Comparison of ENCODE assay signal across 18 mouse cellular contexts in genomic region chr7:144589508-144589907, GRCm38 (mm10). TPM values are rescaled to one million over a fixed set of nuclear protein-coding genes. Genes with fewer than 3 reads are reported as not detected.
A peak's percentile ranks its signal among the peaks of the same experiment; 100 is the strongest.
DNase-seq lines count a peak whose midpoint lies in the region; ATAC-seq and TF ChIP-seq lines count a peak whose summit lies in the region.
"Had no signal": no experiment of that assay in that cellular context is flagged by ENCODE, and none has a peak within 500 bp of the region (broad histone marks: within the 10 kb centered on the region; RNA-seq: fewer than 3 reads in every experiment).

No protein-coding gene starts in this region.

- no peaks in the 10 kb centered on the region for H3K79me2 ChIP-seq in CH12.LX (replicated peaks; ENCODE audit: control insufficient read depth, extremely low read depth, insufficient read depth, poor library complexity, severe bottlenecking)

- no peak overlapping the region for H3K4me3 ChIP-seq in layer of hippocampus, adult 2 months
- H3K4me3 ChIP-seq in CH12.LX (replicated peaks in 1 of 3; ENCODE audit: low read depth in 2 of 3, low read length in 2 of 3, poor library complexity in 1 of 3): no peak overlapping the region
- no peak overlapping the region for H3K4me3 ChIP-seq in hindbrain, postnatal 0 days (ENCODE audit: low read length)
- H3K4me3 ChIP-seq in heart, embryonic 12.5 days: no peak overlapping the region
- H3K4me3 ChIP-seq: erythroblast, embryonic 14.5 days; heart, embryonic 15.5 days; limb, embryonic 10.5 days; liver, embryonic 15.5 days; neural tube, embryonic 13.5 days had no signal

- dilution Hi-C loops in CH12.LX (cut with MboI; ENCODE audit: extremely low pct_ligation_motif_present, extremely low pct_unique_long_range_greater_than_20kb, low sequenced_read_pairs): no loop called here

- no peaks in the 10 kb centered on the region for H3K4me1 ChIP-seq in CH12.LX (ENCODE audit: control insufficient read depth in 1 of 2, insufficient read depth in 2 of 2)
- H3K4me1 ChIP-seq in hindbrain, postnatal 0 days (ENCODE audit: insufficient read depth, low read length): no peaks in the 10 kb centered on the region
- H3K4me1 ChIP-seq in heart, embryonic 12.5 days (replicated peaks): no peaks in the 10 kb centered on the region
- H3K4me1 ChIP-seq: heart, embryonic 15.5 days; limb, embryonic 10.5 days; liver, embryonic 15.5 days; neural tube, embryonic 13.5 days had no signal

- peak; percentile 9 for TF ChIP-seq RAD21 in CH12.LX (IDR thresholded peaks at IDR 0.05; ENCODE audit: low read depth, low read length)

- in situ Hi-C loops in CH12.LX (cut with MboI; ENCODE audit: low pct_ligation_motif_present, low pct_unique_long_range_greater_than_20kb, low sequenced_read_pairs): loop anchor here (10.0 to 25.0 kb wide), 2 partner anchors 305 to 377 kb away; partner anchors contain the start of gene Fgf15

- ATAC-seq in hindbrain, postnatal 0 days: peak; percentile 36; the same call in 1 of the 2 replicates
- no peak for ATAC-seq in heart, embryonic 12.5 days (ENCODE audit: insufficient number of reproducible peaks, low FRiP score)
- ATAC-seq: activated CD4-positive, CD25-positive, alpha-beta regulatory T cell, adult 4 months had no signal

- no peak for DNase-seq in layer of hippocampus, adult 2 months (ENCODE audit: low spot score in 2 of 2)
- DNase-seq in layer of hippocampus, adult 8-10 months (ENCODE audit: low spot score in 2 of 2): no peak
- no peak for DNase-seq in CH12.LX (ENCODE audit: extremely low read depth)
- DNase-seq in brain, adult 2 months (ENCODE audit: low read depth, low spot score): peak; percentile 36
- peak; percentile 68 for DNase-seq in hindbrain, postnatal 0 days (ENCODE audit: low spot score)
- no peak for DNase-seq in adrenal gland, postnatal 36 days
- DNase-seq: cerebellum, postnatal 14 days; gastrocnemius, postnatal 10 days; kidney, adult 8-10 months; right cerebral cortex, postnatal 14 days had no signal

- 74% methylated on average over 3 of the region's 3 CpGs for WGBS in hindbrain, postnatal 0 days
- 87% methylated on average over 3 of the region's 3 CpGs for WGBS in heart, embryonic 12.5 days

- TF ChIP-seq CTCF in layer of hippocampus, adult 2 months (conservative IDR thresholded peaks at IDR 0.05): peak; percentile 66
- peak in 1 of 2 experiments; percentile 36; a peak in 1 of 4 replicates for TF ChIP-seq CTCF in CH12.LX (conservative IDR thresholded peaks at IDR 0.05 in 1 of 2, IDR thresholded peaks at IDR 0.05 in 1 of 2; ENCODE audit: low read depth in 2 of 2, low read length in 2 of 2)
- TF ChIP-seq CTCF in hindbrain, postnatal 0 days (IDR thresholded peaks at IDR 0.05; ENCODE audit: low read depth): peak; percentile 58

- no peaks in the 10 kb centered on the region for H3K9me3 ChIP-seq in CH12.LX (replicated peaks; ENCODE audit: low read length)
- H3K9me3 ChIP-seq in hindbrain, postnatal 0 days (ENCODE audit: low read length): no peaks in the 10 kb centered on the region
- no peaks in the 10 kb centered on the region for H3K9me3 ChIP-seq in heart, embryonic 12.5 days (replicated peaks)
- H3K9me3 ChIP-seq: G1E; heart, embryonic 15.5 days; limb, embryonic 10.5 days; liver, embryonic 15.5 days; neural tube, embryonic 13.5 days had no signal

- no peak for TF ChIP-seq POLR2A in CH12.LX (IDR thresholded peaks at IDR 0.05; ENCODE audit: low read depth, low read length)

- TF ChIP-seq EP300 in CH12.LX (IDR thresholded peaks at IDR 0.05; ENCODE audit: low read length): no peak

- H3K9ac ChIP-seq in CH12.LX (ENCODE audit: insufficient read depth, low read depth): no peak overlapping the region
- H3K9ac ChIP-seq in hindbrain, postnatal 0 days (replicated peaks; ENCODE audit: low read length): no peak overlapping the region
- no peak overlapping the region for H3K9ac ChIP-seq in heart, embryonic 12.5 days
- H3K9ac ChIP-seq: heart, embryonic 15.5 days; liver, embryonic 15.5 days; neural tube, embryonic 13.5 days had no signal

- no peaks in the 10 kb centered on the region for H3K36me3 ChIP-seq in CH12.LX (replicated peaks in 1 of 2; ENCODE audit: control insufficient read depth in 1 of 2, insufficient read depth in 1 of 2, low read length in 1 of 2)
- no peaks in the 10 kb centered on the region for H3K36me3 ChIP-seq in hindbrain, postnatal 0 days (ENCODE audit: insufficient read depth, low read length)
- no peaks in the 10 kb centered on the region for H3K36me3 ChIP-seq in heart, embryonic 12.5 days
- H3K36me3 ChIP-seq: heart, embryonic 15.5 days; limb, embryonic 10.5 days; liver, embryonic 15.5 days; neural tube, embryonic 13.5 days had no signal

- no peak overlapping the region for H3K4me2 ChIP-seq in CH12.LX (ENCODE audit: insufficient read depth, low read depth, poor library complexity, severe bottlenecking)
- no peak overlapping the region for H3K4me2 ChIP-seq in hindbrain, postnatal 0 days (ENCODE audit: low read depth, low read length)
- H3K4me2 ChIP-seq in heart, embryonic 12.5 days: no peak overlapping the region
- H3K4me2 ChIP-seq: heart, embryonic 15.5 days; liver, embryonic 15.5 days; neural tube, embryonic 13.5 days had no signal

- H3K27me3 ChIP-seq in CH12.LX (replicated peaks): peaks cover 81% of the 10 kb centered on the region
- no peaks in the 10 kb centered on the region; the same call in 1 of the 2 replicates for H3K27me3 ChIP-seq in hindbrain, postnatal 0 days (ENCODE audit: insufficient read depth, low read length)
- H3K27me3 ChIP-seq in heart, embryonic 12.5 days (replicated peaks): peaks cover 10% of the 10 kb centered on the region; the same call in 1 of the 2 replicates

- no peak overlapping the region for H3K27ac ChIP-seq in layer of hippocampus, adult 2 months
- H3K27ac ChIP-seq in CH12.LX (ENCODE audit: insufficient read depth, low read depth): no peak overlapping the region
- no peak overlapping the region for H3K27ac ChIP-seq in hindbrain, postnatal 0 days
- no peak overlapping the region for H3K27ac ChIP-seq in heart, embryonic 12.5 days (ENCODE audit: poor library complexity, severe bottlenecking)
- H3K27ac ChIP-seq: heart, embryonic 15.5 days; limb, embryonic 10.5 days; liver, embryonic 15.5 days; neural tube, embryonic 13.5 days had no signal

TF ChIP-seq in CH12.LX, 34 proteins besides CTCF, POLR2A, EP300 and RAD21:
- TF ChIP-seq NRF1 (IDR thresholded peaks at IDR 0.05; ENCODE audit: low read depth, low read length) (no peak), MAFK (IDR thresholded peaks at IDR 0.05; ENCODE audit: insufficient replicate concordance, low read length) (no peak), IRF4 (IDR thresholded peaks at IDR 0.05; ENCODE audit: low read depth, low read length) (no peak), MAX (IDR thresholded peaks at IDR 0.05; ENCODE audit: low read length) (no peak), HCFC1 (IDR thresholded peaks at IDR 0.05; ENCODE audit: low read depth, low read length) (no peak), MXI1 (IDR thresholded peaks at IDR 0.05; ENCODE audit: low read depth, low read length) (no peak), CHD1 (IDR thresholded peaks at IDR 0.05; ENCODE audit: low read depth, low read length) (no peak), ZNF384 (IDR thresholded peaks at IDR 0.05; ENCODE audit: low read depth, low read length) (no peak), UBTF (IDR thresholded peaks at IDR 0.05; ENCODE audit: low read depth, low read length) (no peak), TCF12 (IDR thresholded peaks at IDR 0.05; ENCODE audit: low read depth, low read length) (no peak), TBP (conservative IDR thresholded peaks at IDR 0.05; ENCODE audit: low read depth, low read length) (no peak), ZKSCAN1 (IDR thresholded peaks at IDR 0.05; ENCODE audit: borderline replicate concordance, low read depth, low read length) (no peak), USF1 (IDR thresholded peaks at IDR 0.05; ENCODE audit: low read depth, low read length) (no peak), E2F4 (IDR thresholded peaks at IDR 0.05; ENCODE audit: insufficient replicate concordance, low read depth, low read length) (no peak), MEF2A (IDR thresholded peaks at IDR 0.05; ENCODE audit: borderline replicate concordance, low read depth, low read length) (no peak), POLR2AphosphoS2 (IDR thresholded peaks at IDR 0.05; ENCODE audit: low read depth, low read length) (no peak), ZC3H11A (IDR thresholded peaks at IDR 0.05; ENCODE audit: low read depth, low read length) (no peak), SIN3A (IDR thresholded peaks at IDR 0.05; ENCODE audit: low read length) (no peak)
TF ChIP-seq in CH12.LX: peak in this region for 0.

RNA-seq across cellular contexts. Expression of gene Fadd, which starts 7.2 kb away (rescaled TPM):
- 1 to 10 TPM; 1.9 to 2.3 TPM for total RNA-seq in layer of hippocampus, adult 2 months (2021)
- 1 to 10 TPM; 1.9 to 3.4 (median 2.8) TPM for total RNA-seq in layer of hippocampus, adult 8-10 months (2022)
- total RNA-seq in CH12.LX (2012; rRNA removed) (4.5 and 5.5 TPM in 2 replicates), CH12.LX (2014; rRNA removed) (2.7 and 2.9 TPM in 2 replicates)
- polyA plus RNA-seq in CH12.LX (2012; ENCODE audit: insufficient read length, low read depth): 7.0 and 7.2 TPM in 2 replicates
- 3.4 and 4.3 TPM in 2 replicates for total RNA-seq in hindbrain, postnatal 0 days (2014; rRNA removed)
- polyA plus RNA-seq in hindbrain, postnatal 0 days (2015; fragmentation: Nextera tagmentation; extraction: Ambion mirVana): 3.1 and 3.7 TPM in 2 replicates
- 12.1 and 12.3 TPM in 2 replicates for polyA plus RNA-seq in heart, embryonic 12.5 days (2016; fragmentation: Nextera tagmentation; extraction: Ambion mirVana)
- total RNA-seq in adrenal gland, postnatal 36 days (2021): 10 to 100 TPM in 1 of 2 experiments, 1 to 10 TPM in 1; 8.9 to 12.9 TPM

RNA-seq across cellular contexts. Expression of gene Ppfia1, which starts 36.0 kb away (rescaled TPM):
- 10 to 100 TPM; 38.2 to 43.0 TPM for total RNA-seq in layer of hippocampus, adult 2 months (2021)
- 10 to 100 TPM; 37.1 to 43.4 (median 40.3) TPM for total RNA-seq in layer of hippocampus, adult 8-10 months (2022)
- total RNA-seq in CH12.LX (2012; rRNA removed) (29.3 and 33.5 TPM in 2 replicates), CH12.LX (2014; rRNA removed) (41.3 and 51.2 TPM in 2 replicates)
- polyA plus RNA-seq in CH12.LX (2012; ENCODE audit: insufficient read length, low read depth): 41.6 and 46.6 TPM in 2 replicates
- total RNA-seq in hindbrain, postnatal 0 days (2014; rRNA removed): 27.4 and 36.2 TPM in 2 replicates
- 15.6 and 17.2 TPM in 2 replicates for polyA plus RNA-seq in hindbrain, postnatal 0 days (2015; fragmentation: Nextera tagmentation; extraction: Ambion mirVana)
- 29.2 and 35.2 TPM in 2 replicates for polyA plus RNA-seq in heart, embryonic 12.5 days (2016; fragmentation: Nextera tagmentation; extraction: Ambion mirVana)
- 10 to 100 TPM; 51.4 to 55.7 TPM for total RNA-seq in adrenal gland, postnatal 36 days (2021)

Comparison
In these comparisons a context has a peak if more than half of its experiments do, and no peak if none do; other contexts are left out.
1. DNase-seq: peak in brain, adult 2 months (single experiment) and hindbrain, postnatal 0 days (single experiment); none in layer of hippocampus, adult 2 months (0 of 2), layer of hippocampus, adult 8-10 months (0 of 2), CH12.LX (single experiment) and adrenal gland, postnatal 36 days (0 of 2).